Mouse (Mus musculus): ENCODE data around the gene Pvrig. TPM values are rescaled to one million over a fixed set of nuclear protein-coding genes. Genes with fewer than 3 reads are reported as not detected.
"Not testable (repeated sequence)": the region's sequence is repeated elsewhere in the genome, so short reads cannot be mapped to it uniquely, and the experiment has no call there.

Pvrig gene
- 0.14 TPM in 1 of 2 replicates, not detected in the other for polyA plus RNA-seq (2016; fragmentation: Nextera tagmentation; extraction: Ambion mirVana)

GRCm38 (mm10) chr5:138341661-138342060 is at the start of gene Pvrig:
Pvrig (plus strand) TSS chr5:138341961.
- 83% methylated on average over 2 of the region's 2 CpGs for WGBS
- no peak within 1 kb of the TSS for H3K27ac ChIP-seq
- H3K9me3 ChIP-seq = no peaks in the 10 kb centered on the region
- no peaks in the 10 kb centered on the region for H3K27me3 ChIP-seq (ENCODE audit: insufficient read depth, poor library complexity, severe bottlenecking)
- no peaks in the 10 kb centered on the region for H3K36me3 ChIP-seq
- no peaks in the 10 kb centered on the region for H3K4me1 ChIP-seq (replicated peaks)
- DNase-seq (ENCODE audit: low spot score) = no peak
- H3K4me3 ChIP-seq = no peak within 1 kb of the TSS

- H3K4me1 ChIP-seq (replicated peaks) = no peaks in the 10 kb centered on the region
- no peaks in the 10 kb centered on the region for H3K27me3 ChIP-seq (ENCODE audit: insufficient read depth, poor library complexity, severe bottlenecking)
- H3K36me3 ChIP-seq = no peaks in the 10 kb centered on the region
- no peak for DNase-seq (ENCODE audit: low spot score)
- H3K9me3 ChIP-seq = no peaks in the 10 kb centered on the region
- H3K27ac ChIP-seq = no peak overlapping the region
- H3K4me3 ChIP-seq = no peak overlapping the region
Observed at GRCm38 (mm10) chr5:138294158-138294557, 47.6 kb upstream of the Pvrig start.

- Histone ChIP-seq H3K4me1 (replicated peaks) (no peaks in the 10 kb centered on the region), H3K4me3 (no peak overlapping the region), H3K9me3 (no peaks in the 10 kb centered on the region), H3K27me3 (ENCODE audit: insufficient read depth, poor library complexity, severe bottlenecking) (no peaks in the 10 kb centered on the region), H3K36me3 (no peaks in the 10 kb centered on the region), H3K27ac (no peak overlapping the region)
- WGBS = 87% methylated on average over 2 of the region's 2 CpGs
- DNase-seq (ENCODE audit: low spot score) = no peak
Observed at GRCm38 (mm10) chr5:138299613-138300012, 42.1 kb upstream of the Pvrig start.

- WGBS = 88% methylated on average over 3 of the region's 3 CpGs
- DNase-seq (ENCODE audit: low spot score) = no peak
- Histone ChIP-seq H3K27ac (no peak overlapping the region), H3K9me3 (0 out of 2 replicates have a peak, but pooled peaks cover under 1% of the 10 kb centered on the region), H3K4me1 (replicated peaks) (no peaks in the 10 kb centered on the region), H3K27me3 (ENCODE audit: insufficient read depth, poor library complexity, severe bottlenecking) (no peaks in the 10 kb centered on the region), H3K36me3 (no peaks in the 10 kb centered on the region), H3K4me3 (no peak overlapping the region)
Observed at GRCm38 (mm10) chr5:138312795-138313194, 29.0 kb upstream of the Pvrig start.

GRCm38 (mm10) chr5:138343216-138343615 is 1.5 kb downstream of the Pvrig start:
- H3K27me3 ChIP-seq (ENCODE audit: insufficient read depth, poor library complexity, severe bottlenecking) = no peaks in the 10 kb centered on the region
- DNase-seq (ENCODE audit: low spot score) = no peak
- no peak overlapping the region for H3K4me3 ChIP-seq
- no peaks in the 10 kb centered on the region for H3K36me3 ChIP-seq
- H3K27ac ChIP-seq = no peak overlapping the region
- H3K4me1 ChIP-seq (replicated peaks) = no peaks in the 10 kb centered on the region
- H3K9me3 ChIP-seq = no peaks in the 10 kb centered on the region
- WGBS = 89% methylated on average over 3 of the region's 3 CpGs

GRCm38 (mm10) chr5:138363208-138363607 is 21.4 kb downstream of the Pvrig start:
- H3K4me3 ChIP-seq; H3K27me3 ChIP-seq (ENCODE audit: insufficient read depth, poor library complexity, severe bottlenecking); H3K27ac ChIP-seq; H3K4me1 ChIP-seq (replicated peaks); H3K36me3 ChIP-seq; DNase-seq (ENCODE audit: low spot score); H3K9me3 ChIP-seq: not testable (repeated sequence)
- WGBS = 77% methylated on average over 7 of the region's 7 CpGs

GRCm38 (mm10) chr5:138365347-138365746 is 23.6 kb downstream of the Pvrig start:
- H3K9me3 ChIP-seq; H3K27me3 ChIP-seq (ENCODE audit: insufficient read depth, poor library complexity, severe bottlenecking); H3K4me3 ChIP-seq; H3K27ac ChIP-seq; H3K36me3 ChIP-seq; DNase-seq (ENCODE audit: low spot score); H3K4me1 ChIP-seq (replicated peaks): not testable (repeated sequence)
- 92% methylated on average over 10 of the region's 10 CpGs for WGBS

Other genes starting within 250 kb of the Pvrig start
- gene Zscan21, start 225.1 kb upstream of the Pvrig start, polyA plus RNA-seq (2016; fragmentation: Nextera tagmentation; extraction: Ambion mirVana) = 105 and 109 TPM in 2 replicates
- 38.9 and 42.4 TPM in 2 replicates for gene Zfp113, start 186.2 kb upstream of the Pvrig start, polyA plus RNA-seq (2016; fragmentation: Nextera tagmentation; extraction: Ambion mirVana)
- 354 and 372 TPM in 2 replicates for gene Cops6, start 180.9 kb upstream of the Pvrig start, polyA plus RNA-seq (2016; fragmentation: Nextera tagmentation; extraction: Ambion mirVana)
- 26.2 and 29.7 TPM in 2 replicates for gene Ap4m1, start 170.0 kb upstream of the Pvrig start, polyA plus RNA-seq (2016; fragmentation: Nextera tagmentation; extraction: Ambion mirVana)
- 324 and 361 TPM in 2 replicates for gene Mcm7, start 169.5 kb upstream of the Pvrig start, polyA plus RNA-seq (2016; fragmentation: Nextera tagmentation; extraction: Ambion mirVana)
- 128 and 136 TPM in 2 replicates for gene Taf6, start 154.5 kb upstream of the Pvrig start, polyA plus RNA-seq (2016; fragmentation: Nextera tagmentation; extraction: Ambion mirVana)
- 50.7 and 52.2 TPM in 2 replicates for gene Cnpy4, start 154.5 kb upstream of the Pvrig start, polyA plus RNA-seq (2016; fragmentation: Nextera tagmentation; extraction: Ambion mirVana)
- gene Mblac1, start 147.6 kb upstream of the Pvrig start, polyA plus RNA-seq (2016; fragmentation: Nextera tagmentation; extraction: Ambion mirVana) = 8.8 and 11.8 TPM in 2 replicates
- gene Nxpe5, start 116.1 kb upstream of the Pvrig start, polyA plus RNA-seq (2016; fragmentation: Nextera tagmentation; extraction: Ambion mirVana) = not detected in 2 replicates
- 49.5 and 63.6 TPM in 2 replicates for gene Lamtor4, start 86.5 kb upstream of the Pvrig start, polyA plus RNA-seq (2016; fragmentation: Nextera tagmentation; extraction: Ambion mirVana)
- gene BC037034, start 77.9 kb upstream of the Pvrig start, polyA plus RNA-seq (2016; fragmentation: Nextera tagmentation; extraction: Ambion mirVana) = 6.3 and 10.1 TPM in 2 replicates
- gene Gal3st4, start 69.1 kb upstream of the Pvrig start, polyA plus RNA-seq (2016; fragmentation: Nextera tagmentation; extraction: Ambion mirVana) = 7.9 and 8.5 TPM in 2 replicates
- 0.13 and 0.26 TPM in 2 replicates for gene Gm43720, start 62.0 kb upstream of the Pvrig start, polyA plus RNA-seq (2016; fragmentation: Nextera tagmentation; extraction: Ambion mirVana)
- gene Gpc2, start 62.0 kb upstream of the Pvrig start, polyA plus RNA-seq (2016; fragmentation: Nextera tagmentation; extraction: Ambion mirVana) = 48.0 and 95.4 TPM in 2 replicates
- 3.4 and 3.9 TPM in 2 replicates for gene Stag3, start 61.7 kb upstream of the Pvrig start, polyA plus RNA-seq (2016; fragmentation: Nextera tagmentation; extraction: Ambion mirVana)
- 38.1 and 40.4 TPM in 2 replicates for gene Zfp157, start 99.5 kb downstream of the Pvrig start, polyA plus RNA-seq (2016; fragmentation: Nextera tagmentation; extraction: Ambion mirVana)
- gene 1700123K08Rik, start 222.8 kb downstream of the Pvrig start, polyA plus RNA-seq (2016; fragmentation: Nextera tagmentation; extraction: Ambion mirVana) = 0.14 TPM in 1 of 2 replicates, not detected in the other

All from hindbrain, embryonic 10.5 days (tissue).